Comparison of ENCODE assay signal across 16 mouse cellular contexts in the genomic region with DNA sequence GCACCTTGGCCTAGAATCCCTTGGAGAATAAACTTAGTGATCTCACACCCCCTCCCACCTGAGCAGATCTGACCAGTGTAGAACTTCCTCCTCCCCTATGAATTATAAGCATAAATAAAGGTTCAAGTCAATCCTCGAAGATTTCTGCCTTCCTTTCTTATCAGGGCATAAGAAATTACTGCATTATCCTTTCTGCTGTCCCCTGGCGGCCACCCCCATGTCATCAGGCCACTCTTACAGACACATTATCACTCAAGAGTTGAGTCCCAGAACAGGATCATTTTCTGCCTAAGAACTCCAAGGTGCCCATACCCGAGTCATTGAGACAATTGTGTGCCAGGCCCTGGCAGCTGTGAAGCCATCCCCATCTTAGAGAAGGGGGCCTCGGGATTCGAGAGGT. TPM values are rescaled to one million over a fixed set of nuclear protein-coding genes. Genes with fewer than 3 reads are reported as not detected.
DNase-seq lines count a peak whose midpoint lies in the region; ATAC-seq and TF ChIP-seq lines count a peak whose summit lies in the region.
"Had no signal": no experiment of that assay in that cellular context is flagged by ENCODE, and none has a peak within 500 bp of the region (broad histone marks: within the 10 kb centered on the region; RNA-seq: fewer than 3 reads in every experiment).

No protein-coding gene starts in this region.

- 55% methylated on average over 5 of the region's 5 CpGs for WGBS in kidney, postnatal 0 days
- 82% methylated on average over 5 of the region's 5 CpGs for WGBS in kidney, adult 2 months

- peak; percentile 36; the same call in 1 of the 2 replicates for TF ChIP-seq CTCF in kidney, postnatal 0 days (IDR thresholded peaks at IDR 0.05; ENCODE audit: low read depth)
- TF ChIP-seq CTCF in kidney, adult 2 months (conservative IDR thresholded peaks at IDR 0.05; ENCODE audit: insufficient read depth, insufficient read length, low read depth, low read length), result no peak
- TF ChIP-seq CTCF in G1E (IDR thresholded peaks at IDR 0.05; ENCODE audit: low read depth, low read length), result peak; percentile 36; the same call in 1 of the 2 replicates

- H3K9ac ChIP-seq in kidney, postnatal 0 days (ENCODE audit: low read depth, low read length), result no peak overlapping the region

- TF ChIP-seq POLR2A in kidney, adult 2 months (IDR thresholded peaks at IDR 0.05; ENCODE audit: low read depth, low read length), result no peak

- peak; percentile 49 for DNase-seq in cerebellum, adult 9-10 months
- no peak for DNase-seq in cerebellum, postnatal 14 days
- DNase-seq in kidney, postnatal 0 days (ENCODE audit: low spot score), result no peak
- no peak for DNase-seq in kidney, adult 2 months
- no peak for DNase-seq in G1E (ENCODE audit: low spot score)
- no peak for DNase-seq in ovary, postnatal 10 days (ENCODE audit: low spot score)
- DNase-seq: lung, adult 2 months; right cerebral cortex, postnatal 14 days had no signal

- no peak overlapping the region for H3K27ac ChIP-seq in kidney, postnatal 0 days
- H3K27ac ChIP-seq in kidney, adult 2 months (ENCODE audit: insufficient read depth, low read depth, low read length), result no peak overlapping the region
- H3K27ac ChIP-seq: neural tube, embryonic 12.5 days; stomach, embryonic 15.5 days had no signal

- H3K4me2 ChIP-seq in kidney, postnatal 0 days (ENCODE audit: low read length), result no peak overlapping the region

- no peak for ATAC-seq in kidney, postnatal 0 days (replicated peaks; ENCODE audit: low FRiP score, low read depth)
- ATAC-seq in G1E (ENCODE audit: extremely low read depth, insufficient number of reproducible peaks, low FRiP score, poor library complexity, severe bottlenecking), result no peak
- peak; percentile 24 for ATAC-seq in megakaryocyte progenitor cell, adult 5-6 weeks (replicated peaks; ENCODE audit: poor library complexity)
- ATAC-seq in granulocyte monocyte progenitor cell, adult 5-6 weeks (replicated peaks; ENCODE audit: poor library complexity, severe bottlenecking), result no peak

- no peaks in the 10 kb centered on the region for H3K27me3 ChIP-seq in kidney, postnatal 0 days (ENCODE audit: insufficient read depth, low read length)
- 0 out of 2 replicates have a peak, but pooled peaks cover 2% of the 10 kb centered on the region for H3K27me3 ChIP-seq in kidney, adult 2 months (replicated peaks; ENCODE audit: control insufficient read depth, insufficient read depth, low read length)
- H3K27me3 ChIP-seq in G1E (ENCODE audit: insufficient read depth, low read length), result peaks cover 75% of the 10 kb centered on the region

- H3K4me1 ChIP-seq in kidney, postnatal 0 days (replicated peaks; ENCODE audit: insufficient read depth, low read length), result peaks cover 20% of the 10 kb centered on the region; the same call in 1 of the 2 replicates
- no peaks in the 10 kb centered on the region for H3K4me1 ChIP-seq in kidney, adult 2 months (ENCODE audit: control insufficient read depth, insufficient read depth, low read length)
- H3K4me1 ChIP-seq in G1E (ENCODE audit: insufficient read depth, low read depth, low read length), result peaks cover 49% of the 10 kb centered on the region

- H3K36me3 ChIP-seq in kidney, postnatal 0 days (ENCODE audit: insufficient read depth, low read length), result no peaks in the 10 kb centered on the region
- H3K36me3 ChIP-seq in kidney, adult 2 months (ENCODE audit: control insufficient read depth, insufficient read depth, low read length), result no peaks in the 10 kb centered on the region
- no peaks in the 10 kb centered on the region for H3K36me3 ChIP-seq in G1E (replicated peaks)
- H3K36me3 ChIP-seq: neural tube, embryonic 12.5 days; stomach, embryonic 15.5 days had no signal

- no peaks in the 10 kb centered on the region for H3K9me3 ChIP-seq in kidney, postnatal 0 days (replicated peaks; ENCODE audit: low read length)
- peaks cover 2% of the 10 kb centered on the region; the same call in 1 of the 2 replicates for H3K9me3 ChIP-seq in G1E (replicated peaks)
- H3K9me3 ChIP-seq: neural tube, embryonic 12.5 days; stomach, embryonic 15.5 days had no signal

- H3K4me3 ChIP-seq in kidney, postnatal 0 days (replicated peaks; ENCODE audit: low read depth, low read length), result no peak overlapping the region
- no peak overlapping the region for H3K4me3 ChIP-seq in kidney, adult 2 months (ENCODE audit: insufficient read depth, low read depth, low read length)
- no peak overlapping the region for H3K4me3 ChIP-seq in G1E (ENCODE audit: low read depth, low read length)

RNA-seq across cellular contexts. Expression of gene Nol4l, which starts 1.2 kb away (rescaled TPM):
- 9.0 and 9.6 TPM in 2 replicates for polyA plus RNA-seq in kidney, postnatal 0 days (2015; fragmentation: Nextera tagmentation; extraction: Ambion mirVana)
- polyA plus RNA-seq in kidney, adult 2 months (2012; rRNA removed), result 11.9 and 14.5 TPM in 2 replicates
- total RNA-seq in G1E (2014; fragmentation: Nextera tagmentation) (39.2 and 45.3 TPM in 2 replicates), G1E (2017) (13.5 and 13.9 TPM in 2 replicates)
- 19.8 and 23.4 TPM in 2 replicates for polyA plus RNA-seq in G1E (2012)
- total RNA-seq in megakaryocyte progenitor cell, adult 5-6 weeks (2015), result 3.0 and 4.4 TPM in 2 replicates
- total RNA-seq in megakaryocyte progenitor cell, adult 5-6 weeks (2017), result 1.4 and 3.7 TPM in 2 replicates
- 4.7 and 7.4 TPM in 2 replicates for total RNA-seq in granulocyte monocyte progenitor cell, adult 5-6 weeks (2014; fragmentation: Nextera tagmentation)
- 0.72 and 0.86 TPM in 2 replicates for total RNA-seq in granulocyte monocyte progenitor cell, adult 5-6 weeks (2017)

RNA-seq across cellular contexts. Expression of gene 4930404H24Rik, which starts 38.4 kb away (rescaled TPM):
- not detected in 2 replicates for polyA plus RNA-seq in kidney, postnatal 0 days (2015; fragmentation: Nextera tagmentation; extraction: Ambion mirVana)
- polyA plus RNA-seq in kidney, adult 2 months (2012; rRNA removed), result not detected in 2 replicates
- not detected in 2 replicates for total RNA-seq in G1E (2014; fragmentation: Nextera tagmentation)
- total RNA-seq in G1E (2017), result not detected in 2 replicates
- not detected in 2 replicates for polyA plus RNA-seq in G1E (2012)
- total RNA-seq in megakaryocyte progenitor cell, adult 5-6 weeks (2015), result not detected in 2 replicates
- total RNA-seq in megakaryocyte progenitor cell, adult 5-6 weeks (2017), result not detected in 2 replicates
- not detected in 2 replicates for total RNA-seq in granulocyte monocyte progenitor cell, adult 5-6 weeks (2014; fragmentation: Nextera tagmentation)
- total RNA-seq in granulocyte monocyte progenitor cell, adult 5-6 weeks (2017), result not detected in 2 replicates
- total RNA-seq: adrenal gland, adult 18-20 months; common myeloid progenitor, adult 5-6 weeks; layer of hippocampus, postnatal 14 days had no signal
- polyA plus RNA-seq: kidney, embryonic 14.5 days; lung, adult 2 months; neural tube, embryonic 12.5 days; stomach, embryonic 15.5 days had no signal
